Mouse (Mus musculus): Measurements from ENCODE around the gene Mtif3. TPM values are rescaled to one million over a fixed set of nuclear protein-coding genes. Genes with fewer than 3 reads are reported as not detected.
A peak's percentile ranks its signal among the peaks of the same experiment; 100 is the strongest.

The Mtif3 gene
- polyA plus RNA-seq, 1 experiment = 21.9 TPM

- H3K4me1 ChIP-seq (ENCODE audit: control insufficient read depth, insufficient read depth, low read length) = no peaks in the 10 kb centered on the region
- TF ChIP-seq POLR2A (IDR thresholded peaks at IDR 0.05; ENCODE audit: borderline replicate concordance, insufficient read depth, low read length) (no peak), CTCF (IDR thresholded peaks at IDR 0.05; ENCODE audit: borderline replicate concordance, insufficient read depth, low read depth, low read length) (no peak)
- DNase-seq = no peak
- H3K27me3 ChIP-seq (ENCODE audit: control insufficient read depth, insufficient read depth, low read length) = no peaks in the 10 kb centered on the region
- H3K4me3 ChIP-seq (replicated peaks; ENCODE audit: insufficient read depth, low read depth, low read length) = no peak overlapping the region
- 95% methylated on average over 9 of the region's 9 CpGs for WGBS
- no peak overlapping the region for H3K27ac ChIP-seq (ENCODE audit: insufficient read depth, low read length)
These were observed 9.8 kb upstream of the Mtif3 start for GRCm38 (mm10) chr5:146973353-146973752.

GRCm38 (mm10) chr5:146971776-146972561, 8.4 kb upstream of the Mtif3 start:
- Histone ChIP-seq H3K27me3 (ENCODE audit: control insufficient read depth, insufficient read depth, low read length) (no peaks in the 10 kb centered on the region), H3K4me3 (replicated peaks; ENCODE audit: insufficient read depth, low read depth, low read length) (no peak overlapping the region), H3K4me1 (ENCODE audit: control insufficient read depth, insufficient read depth, low read length) (no peaks in the 10 kb centered on the region), H3K27ac (ENCODE audit: insufficient read depth, low read length) (no peak overlapping the region)
- TF ChIP-seq POLR2A (IDR thresholded peaks at IDR 0.05; ENCODE audit: borderline replicate concordance, insufficient read depth, low read length) (no peak), CTCF (IDR thresholded peaks at IDR 0.05; ENCODE audit: borderline replicate concordance, insufficient read depth, low read depth, low read length) (no peak)
- WGBS = 60% methylated on average over 10 of the region's 10 CpGs
- no peak for DNase-seq

GRCm38 (mm10) chr5:146968695-146969393, 5.2 kb upstream of the Mtif3 start:
- H3K27me3 ChIP-seq (ENCODE audit: control insufficient read depth, insufficient read depth, low read length) = no peaks in the 10 kb centered on the region
- no peak for TF ChIP-seq CTCF (IDR thresholded peaks at IDR 0.05; ENCODE audit: borderline replicate concordance, insufficient read depth, low read depth, low read length)
- TF ChIP-seq POLR2A (IDR thresholded peaks at IDR 0.05; ENCODE audit: borderline replicate concordance, insufficient read depth, low read length) = no peak
- DNase-seq = no peak
- H3K4me3 ChIP-seq (replicated peaks; ENCODE audit: insufficient read depth, low read depth, low read length) = no peak overlapping the region
- no peak overlapping the region for H3K27ac ChIP-seq (ENCODE audit: insufficient read depth, low read length)
- H3K4me1 ChIP-seq (ENCODE audit: control insufficient read depth, insufficient read depth, low read length) = no peaks in the 10 kb centered on the region
- 56% methylated on average over 13 of the region's 13 CpGs for WGBS

- Histone ChIP-seq H3K27ac (ENCODE audit: insufficient read depth, low read length) (peak overlapping the region; percentile 61), H3K4me1 (ENCODE audit: control insufficient read depth, insufficient read depth, low read length) (peaks cover 4% of the 10 kb centered on the region; the same call in 1 of the 2 replicates), H3K4me3 (replicated peaks; ENCODE audit: insufficient read depth, low read depth, low read length) (peak overlapping the region; percentile 55), H3K27me3 (ENCODE audit: control insufficient read depth, insufficient read depth, low read length) (no peaks in the 10 kb centered on the region)
- 41% methylated on average over 8 of the region's 8 CpGs for whole genome bisulfite sequencing
- DNase-seq = no peak
- no peak for TF ChIP-seq CTCF (IDR thresholded peaks at IDR 0.05; ENCODE audit: borderline replicate concordance, insufficient read depth, low read depth, low read length)
- TF ChIP-seq POLR2A (IDR thresholded peaks at IDR 0.05; ENCODE audit: borderline replicate concordance, insufficient read depth, low read length) = no peak
These were observed 308 bp upstream of the Mtif3 start for GRCm38 (mm10) chr5:146963937-146964278.

GRCm38 (mm10) chr5:146956678-146957077, 6.9 kb downstream of the Mtif3 start:
- WGBS = 92% methylated on average over 18 of the region's 18 CpGs
- no peak for DNase-seq
- H3K4me1 ChIP-seq (ENCODE audit: control insufficient read depth, insufficient read depth, low read length) = no peaks in the 10 kb centered on the region
- H3K27ac ChIP-seq (ENCODE audit: insufficient read depth, low read length) = no peak overlapping the region
- TF ChIP-seq CTCF (IDR thresholded peaks at IDR 0.05; ENCODE audit: borderline replicate concordance, insufficient read depth, low read depth, low read length) (no peak), POLR2A (IDR thresholded peaks at IDR 0.05; ENCODE audit: borderline replicate concordance, insufficient read depth, low read length) (no peak)
- H3K4me3 ChIP-seq (replicated peaks; ENCODE audit: insufficient read depth, low read depth, low read length) = no peak overlapping the region
- no peaks in the 10 kb centered on the region for H3K27me3 ChIP-seq (ENCODE audit: control insufficient read depth, insufficient read depth, low read length)

- H3K27me3 ChIP-seq (ENCODE audit: control insufficient read depth, insufficient read depth, low read length) = no peaks in the 10 kb centered on the region
- TF ChIP-seq POLR2A (IDR thresholded peaks at IDR 0.05; ENCODE audit: borderline replicate concordance, insufficient read depth, low read length) (no peak), CTCF (IDR thresholded peaks at IDR 0.05; ENCODE audit: borderline replicate concordance, insufficient read depth, low read depth, low read length) (no peak)
- no peak overlapping the region for H3K4me3 ChIP-seq (replicated peaks; ENCODE audit: insufficient read depth, low read depth, low read length)
- H3K27ac ChIP-seq (ENCODE audit: insufficient read depth, low read length) = no peak overlapping the region
- no peak for DNase-seq
- H3K4me1 ChIP-seq (ENCODE audit: control insufficient read depth, insufficient read depth, low read length) = no peaks in the 10 kb centered on the region
- 82% methylated on average over 5 of the region's 5 CpGs for WGBS
These were observed 7.9 kb downstream of the Mtif3 start for GRCm38 (mm10) chr5:146955651-146956050.

- no peak overlapping the region for H3K27ac ChIP-seq (ENCODE audit: insufficient read depth, low read length)
- 65% methylated on average over 7 of the region's 7 CpGs for WGBS
These were observed 9.0 kb downstream of the Mtif3 start for GRCm38 (mm10) chr5:146954576-146954975.

More at GRCm38 (mm10) chr5:146954576-146954975, 9.0 kb downstream of the Mtif3 start:
- H3K27me3 ChIP-seq (ENCODE audit: control insufficient read depth, insufficient read depth, low read length) = no peaks in the 10 kb centered on the region
- H3K4me3 ChIP-seq (replicated peaks; ENCODE audit: insufficient read depth, low read depth, low read length) = no peak overlapping the region
- no peak for DNase-seq
- TF ChIP-seq POLR2A (IDR thresholded peaks at IDR 0.05; ENCODE audit: borderline replicate concordance, insufficient read depth, low read length) (no peak), CTCF (IDR thresholded peaks at IDR 0.05; ENCODE audit: borderline replicate concordance, insufficient read depth, low read depth, low read length) (no peak)
- no peaks in the 10 kb centered on the region for H3K4me1 ChIP-seq (ENCODE audit: control insufficient read depth, insufficient read depth, low read length)
